Mouse (Mus musculus) hindbrain, embryonic 15.5 days (tissue): ENCODE measurements at regions not wholly inside any gene's neighbourhood (a gene's known extent, or its start where the extent isn't known, plus 50 kb on each side); places are given as distances from the start of the nearest gene placed in this dataset.

Experiments
- ATAC-seq: fragments of 200-750 bp; cut with Nextera tagmentation; 2 replicates; pipeline ENCODE4 v1.8.0; 2017; ENCODE audit warnings: low read depth, moderate number of reproducible peaks, moderate TSS enrichment; ENCODE audit not compliant: low FRiP score
- H3K27ac ChIP-seq: fragments of 300-500 bp; sonication (generic); replicated peaks from 2 replicates; pipeline ENCODE4 v1.5.1; 2015; ENCODE audit warnings: mild to moderate bottlenecking, inconsistent platforms
- H3K27me3 ChIP-seq: fragments of 300-500 bp; sonication (generic); 2 replicates; pipeline ENCODE4 v1.6.1; 2015; ENCODE audit warnings: control low read depth, inconsistent platforms
- H3K36me3 ChIP-seq: fragments of 300-500 bp; sonication (generic); 2 replicates; pipeline ENCODE4 v1.6.1; 2015; ENCODE audit warnings: control low read depth, inconsistent platforms
- H3K4me1 ChIP-seq: fragments of 300-500 bp; sonication (generic); replicated peaks from 2 replicates; pipeline ENCODE4 v1.6.1; 2015; ENCODE audit warnings: control low read depth, inconsistent platforms
- H3K4me2 ChIP-seq: fragments of 300-500 bp; sonication (generic); 2 replicates; pipeline ENCODE4 v1.6.1; 2015; ENCODE audit warnings: moderate library complexity, mild to moderate bottlenecking, inconsistent platforms
- H3K4me3 ChIP-seq: fragments of 300-500 bp; sonication (generic); 2 replicates; pipeline ENCODE4 v1.5.1; 2015; ENCODE audit warnings: mild to moderate bottlenecking, inconsistent platforms
- H3K9ac ChIP-seq: fragments of 300-500 bp; sonication (generic); 2 replicates; pipeline ENCODE4 v1.6.1; 2015; ENCODE audit warnings: inconsistent platforms
- H3K9me3 ChIP-seq: fragments of 300-500 bp; sonication (generic); 2 replicates; pipeline ENCODE4 v1.6.1; 2016; ENCODE audit warnings: control low read depth, inconsistent platforms
- WGBS: fragments of 180-500 bp; shearing (Covaris S2); methylation state at CpG from one replicate; pipeline ENCODE4 v1.1.7; 2015; 5-methylcytosine and 5-hydroxymethylcytosine counted together

- H3K4me3 ChIP-seq: no peak overlapping the region
- H3K36me3 ChIP-seq: no peaks in the 10 kb centered on the region
- ATAC-seq: no peak
- no peaks in the 10 kb centered on the region for H3K27me3 ChIP-seq
- H3K4me1 ChIP-seq: no peaks in the 10 kb centered on the region
- no peaks in the 10 kb centered on the region for H3K9me3 ChIP-seq
- no peak overlapping the region for H3K27ac ChIP-seq
- WGBS: 90% methylated on average over 10 of the region's 10 CpGs
- no peak overlapping the region for H3K9ac ChIP-seq
- no peak overlapping the region for H3K4me2 ChIP-seq
Observed at GRCm38 (mm10) chr16:70825910-70826309, 512.2 kb downstream of the Gbe1 start.

GRCm38 (mm10) chr16:70835006-70835405, 521.3 kb downstream of the Gbe1 start:
- ATAC-seq: no peak
- Histone ChIP-seq H3K36me3 (no peaks in the 10 kb centered on the region), H3K4me3 (no peak overlapping the region), H3K4me2 (no peak overlapping the region), H3K9me3 (no peaks in the 10 kb centered on the region), H3K9ac (no peak overlapping the region), H3K27ac (no peak overlapping the region), H3K27me3 (no peaks in the 10 kb centered on the region), H3K4me1 (no peaks in the 10 kb centered on the region)
- WGBS: 88% methylated on average over 8 of the region's 8 CpGs

GRCm38 (mm10) chr16:70838139-70838538, 524.4 kb downstream of the Gbe1 start:
- no peaks in the 10 kb centered on the region for H3K9me3 ChIP-seq
- H3K36me3 ChIP-seq: no peaks in the 10 kb centered on the region
- no peak overlapping the region for H3K4me2 ChIP-seq
- H3K27ac ChIP-seq: no peak overlapping the region
- no peaks in the 10 kb centered on the region for H3K27me3 ChIP-seq
- H3K4me3 ChIP-seq: no peak overlapping the region
- no peaks in the 10 kb centered on the region for H3K4me1 ChIP-seq
- H3K9ac ChIP-seq: no peak overlapping the region
- 82% methylated on average over 1 of the region's 1 CpGs for WGBS
- no peak for ATAC-seq

GRCm38 (mm10) chr16:70868241-70868640, 554.5 kb downstream of the Gbe1 start:
- no peak overlapping the region for H3K4me3 ChIP-seq
- no peak overlapping the region for H3K9ac ChIP-seq
- no peak overlapping the region for H3K4me2 ChIP-seq
- H3K27me3 ChIP-seq: no peaks in the 10 kb centered on the region
- no peak overlapping the region for H3K27ac ChIP-seq
- H3K36me3 ChIP-seq: no peaks in the 10 kb centered on the region
- no peaks in the 10 kb centered on the region for H3K4me1 ChIP-seq
- H3K9me3 ChIP-seq: no peaks in the 10 kb centered on the region
- no peak for ATAC-seq
- 72% methylated on average over 2 of the region's 2 CpGs for WGBS

GRCm38 (mm10) chr16:70869205-70869604, 555.5 kb downstream of the Gbe1 start:
- Histone ChIP-seq H3K36me3 (no peaks in the 10 kb centered on the region), H3K9me3 (no peaks in the 10 kb centered on the region), H3K27ac (no peak overlapping the region), H3K4me1 (no peaks in the 10 kb centered on the region), H3K4me3 (no peak overlapping the region), H3K4me2 (no peak overlapping the region), H3K27me3 (no peaks in the 10 kb centered on the region), H3K9ac (no peak overlapping the region)
- peak; percentile 66 for ATAC-seq
- 60% methylated on average over 4 of the region's 4 CpGs for WGBS

GRCm38 (mm10) chr16:70874080-70874479, 560.3 kb downstream of the Gbe1 start:
- WGBS: 57% methylated on average over 2 of the region's 2 CpGs
- no peak overlapping the region for H3K27ac ChIP-seq
- no peak for ATAC-seq

GRCm38 (mm10) chr16:70880678-70881077, 566.9 kb downstream of the Gbe1 start:
- Histone ChIP-seq H3K27me3 (no peaks in the 10 kb centered on the region), H3K4me2 (0 out of 2 replicates have a peak overlapping the region, but pooled peaks have one; percentile 42), H3K9ac (no peak overlapping the region), H3K4me1 (peaks cover 10% of the 10 kb centered on the region; the same call in 1 of the 2 replicates), H3K9me3 (no peaks in the 10 kb centered on the region), H3K27ac (peak overlapping the region; percentile 73), H3K4me3 (no peak overlapping the region), H3K36me3 (no peaks in the 10 kb centered on the region)
- ATAC-seq: no peak
- 32% methylated on average over 2 of the region's 2 CpGs for WGBS

More at GRCm38 (mm10) chr16:70874080-70874479, 560.3 kb downstream of the Gbe1 start:
- H3K27me3 ChIP-seq: no peaks in the 10 kb centered on the region
- no peaks in the 10 kb centered on the region for H3K4me1 ChIP-seq
- H3K4me2 ChIP-seq: no peak overlapping the region
- H3K4me3 ChIP-seq: no peak overlapping the region
- H3K9me3 ChIP-seq: no peaks in the 10 kb centered on the region
- no peak overlapping the region for H3K9ac ChIP-seq
- no peaks in the 10 kb centered on the region for H3K36me3 ChIP-seq

- WGBS: 51% methylated on average over 14 of the region's 14 CpGs
- ATAC-seq: peak; percentile 83
- Histone ChIP-seq H3K9ac (no peak overlapping the region), H3K4me3 (no peak overlapping the region), H3K27me3 (no peaks in the 10 kb centered on the region), H3K36me3 (no peaks in the 10 kb centered on the region), H3K4me1 (peaks cover 10% of the 10 kb centered on the region; the same call in 1 of the 2 replicates), H3K4me2 (peak overlapping the region; percentile 42), H3K9me3 (no peaks in the 10 kb centered on the region), H3K27ac (peak overlapping the region; percentile 73)
Observed at GRCm38 (mm10) chr16:70881098-70881850, 567.5 kb downstream of the Gbe1 start.

GRCm38 (mm10) chr16:70900085-70900484, 586.3 kb downstream of the Gbe1 start:
- Histone ChIP-seq H3K4me2 (no peak overlapping the region), H3K27me3 (no peaks in the 10 kb centered on the region), H3K4me1 (no peaks in the 10 kb centered on the region), H3K36me3 (no peaks in the 10 kb centered on the region), H3K9ac (no peak overlapping the region), H3K27ac (no peak overlapping the region), H3K9me3 (no peaks in the 10 kb centered on the region), H3K4me3 (no peak overlapping the region)
- ATAC-seq: no peak
- WGBS: 77% methylated on average over 5 of the region's 5 CpGs

- H3K27ac ChIP-seq: no peak overlapping the region
- H3K4me1 ChIP-seq: no peaks in the 10 kb centered on the region
- no peaks in the 10 kb centered on the region for H3K36me3 ChIP-seq
- H3K4me3 ChIP-seq: no peak overlapping the region
- no peak for ATAC-seq
- no peaks in the 10 kb centered on the region for H3K9me3 ChIP-seq
- no peak overlapping the region for H3K9ac ChIP-seq
- no peak overlapping the region for H3K4me2 ChIP-seq
- no peaks in the 10 kb centered on the region for H3K27me3 ChIP-seq
Observed at GRCm38 (mm10) chr16:70920047-70920446, 606.3 kb downstream of the Gbe1 start.

- Histone ChIP-seq H3K27me3 (no peaks in the 10 kb centered on the region), H3K9ac (no peak overlapping the region), H3K36me3 (no peaks in the 10 kb centered on the region), H3K4me2 (no peak overlapping the region), H3K4me3 (no peak overlapping the region), H3K9me3 (no peaks in the 10 kb centered on the region), H3K27ac (no peak overlapping the region), H3K4me1 (no peaks in the 10 kb centered on the region)
- WGBS: 50% methylated on average over 1 of the region's 1 CpGs
- ATAC-seq: no peak
Observed at GRCm38 (mm10) chr16:70929651-70930050, 615.9 kb downstream of the Gbe1 start.

- Histone ChIP-seq H3K36me3 (no peaks in the 10 kb centered on the region), H3K9ac (no peak overlapping the region), H3K27ac (no peak overlapping the region), H3K4me1 (no peaks in the 10 kb centered on the region), H3K27me3 (no peaks in the 10 kb centered on the region), H3K4me2 (no peak overlapping the region), H3K4me3 (no peak overlapping the region), H3K9me3 (0 out of 2 replicates have a peak, but pooled peaks cover 10% of the 10 kb centered on the region)
- ATAC-seq: no peak
Observed at GRCm38 (mm10) chr16:70935959-70936358, 622.2 kb downstream of the Gbe1 start.

- ATAC-seq: no peak
- H3K4me2 ChIP-seq: no peak overlapping the region
- no peaks in the 10 kb centered on the region for H3K27me3 ChIP-seq
- WGBS: 97% methylated on average over 2 of the region's 2 CpGs
- H3K27ac ChIP-seq: no peak overlapping the region
- no peaks in the 10 kb centered on the region for H3K4me1 ChIP-seq
- H3K9ac ChIP-seq: no peak overlapping the region
- no peaks in the 10 kb centered on the region for H3K36me3 ChIP-seq
- H3K4me3 ChIP-seq: no peak overlapping the region
- no peaks in the 10 kb centered on the region for H3K9me3 ChIP-seq
Observed at GRCm38 (mm10) chr16:70952937-70953336, 639.2 kb downstream of the Gbe1 start.
